In the genomic region with DNA sequence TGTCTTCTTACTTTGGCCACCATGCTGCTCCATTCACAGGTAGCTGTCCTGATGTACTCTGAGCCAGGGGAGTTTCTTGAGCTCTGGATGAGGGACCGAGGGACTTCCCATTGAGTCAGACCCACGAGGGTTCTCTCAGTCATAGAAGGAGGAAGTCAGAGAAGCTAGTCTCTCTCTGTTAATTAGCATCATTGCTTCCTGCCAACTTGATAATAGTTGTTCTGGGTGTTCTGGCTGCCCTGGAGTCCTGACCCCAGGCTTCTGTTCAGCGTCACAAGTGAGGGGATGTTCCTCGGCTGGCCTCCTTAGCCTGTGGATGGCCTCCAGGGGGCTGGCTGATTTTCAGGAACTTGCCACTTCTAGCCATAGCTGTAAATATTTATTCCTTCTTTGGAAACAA, we compare ENCODE assay signal across 18 mouse cellular contexts. TPM values are rescaled to one million over a fixed set of nuclear protein-coding genes. Genes with fewer than 3 reads are reported as not detected.
DNase-seq lines count a peak whose midpoint lies in the region; ATAC-seq and TF ChIP-seq lines count a peak whose summit lies in the region.
"Had no signal": no experiment of that assay in that cellular context is flagged by ENCODE, and none has a peak within 500 bp of the region (broad histone marks: within the 10 kb centered on the region; RNA-seq: fewer than 3 reads in every experiment).

No protein-coding gene starts in this region.

- no peaks in the 10 kb centered on the region for H3K9me3 ChIP-seq in liver, embryonic 11.5 days (ENCODE audit: control insufficient read depth, low read length)
- H3K9me3 ChIP-seq in liver, embryonic 16.5 days (replicated peaks; ENCODE audit: control insufficient read depth, low read length), result no peaks in the 10 kb centered on the region
- no peaks in the 10 kb centered on the region for H3K9me3 ChIP-seq in stomach, embryonic 16.5 days (replicated peaks; ENCODE audit: control insufficient read depth, low read length)
- no peaks in the 10 kb centered on the region for H3K9me3 ChIP-seq in forebrain, embryonic 10.5 days
- H3K9me3 ChIP-seq: heart, embryonic 13.5 days; hindbrain, embryonic 10.5 days; limb, embryonic 13.5 days; midbrain, embryonic 13.5 days had no signal

- TF ChIP-seq POLR2A in liver, adult 2 months (IDR thresholded peaks at IDR 0.05; ENCODE audit: extremely low read depth, insufficient read depth, low read length), result no peak

- no peaks in the 10 kb centered on the region for H3K4me1 ChIP-seq in liver, adult 2 months (ENCODE audit: control insufficient read depth, insufficient read depth, low read length)
- no peaks in the 10 kb centered on the region; the same call in 1 of the 2 replicates for H3K4me1 ChIP-seq in liver, embryonic 11.5 days (replicated peaks; ENCODE audit: control insufficient read depth, insufficient read depth, low read length)
- H3K4me1 ChIP-seq in liver, embryonic 16.5 days (ENCODE audit: control insufficient read depth, low read depth, low read length), result no peaks in the 10 kb centered on the region
- peaks cover 3% of the 10 kb centered on the region; the same call in 1 of the 2 replicates for H3K4me1 ChIP-seq in stomach, embryonic 16.5 days (ENCODE audit: control insufficient read depth, insufficient read depth, low read length)
- peaks cover 10% of the 10 kb centered on the region for H3K4me1 ChIP-seq in forebrain, embryonic 10.5 days
- H3K4me1 ChIP-seq: heart, embryonic 13.5 days; limb, embryonic 13.5 days; midbrain, embryonic 13.5 days had no signal

- H3K27me3 ChIP-seq in liver, adult 2 months (ENCODE audit: control insufficient read depth, insufficient read depth, low read length), result no peaks in the 10 kb centered on the region
- H3K27me3 ChIP-seq in liver, embryonic 11.5 days (replicated peaks; ENCODE audit: control insufficient read depth, insufficient read depth, low read length), result no peaks in the 10 kb centered on the region
- no peaks in the 10 kb centered on the region for H3K27me3 ChIP-seq in liver, embryonic 16.5 days (ENCODE audit: control insufficient read depth, insufficient read depth, low read depth, low read length)
- H3K27me3 ChIP-seq in stomach, embryonic 16.5 days (ENCODE audit: control insufficient read depth, insufficient read depth, low read length), result no peaks in the 10 kb centered on the region
- no peaks in the 10 kb centered on the region for H3K27me3 ChIP-seq in forebrain, embryonic 10.5 days (ENCODE audit: poor library complexity, severe bottlenecking)
- H3K27me3 ChIP-seq: limb, embryonic 13.5 days; midbrain, embryonic 13.5 days had no signal

- no peak for TF ChIP-seq CTCF in liver, adult 2 months (IDR thresholded peaks at IDR 0.05; ENCODE audit: low read depth, low read length)

- no peak overlapping the region for H3K4me2 ChIP-seq in liver, embryonic 11.5 days
- no peak overlapping the region for H3K4me2 ChIP-seq in liver, embryonic 16.5 days (ENCODE audit: low read depth, low read length)
- no peak overlapping the region for H3K4me2 ChIP-seq in stomach, embryonic 16.5 days (ENCODE audit: low read depth, low read length)
- H3K4me2 ChIP-seq: heart, embryonic 13.5 days; limb, embryonic 13.5 days; midbrain, embryonic 13.5 days had no signal

- H3K4me3 ChIP-seq in liver, adult 2 months (ENCODE audit: insufficient read depth, low read depth, low read length), result no peak overlapping the region
- no peak overlapping the region for H3K4me3 ChIP-seq in liver, embryonic 11.5 days (ENCODE audit: low read depth, low read length)
- H3K4me3 ChIP-seq in liver, embryonic 16.5 days (ENCODE audit: low read depth, low read length), result no peak overlapping the region
- H3K4me3 ChIP-seq in stomach, embryonic 16.5 days (replicated peaks; ENCODE audit: low read length), result no peak overlapping the region
- H3K4me3 ChIP-seq in forebrain, embryonic 10.5 days, result no peak overlapping the region
- H3K4me3 ChIP-seq: heart, embryonic 13.5 days; hindbrain, embryonic 10.5 days; limb, embryonic 13.5 days; midbrain, embryonic 13.5 days had no signal

- WGBS in liver, adult 2 months, result 66% methylated on average over 4 of the region's 4 CpGs
- WGBS in liver, embryonic 11.5 days, result 22% methylated on average over 4 of the region's 4 CpGs
- 8% methylated on average over 4 of the region's 4 CpGs for WGBS in liver, embryonic 16.5 days (ENCODE audit: insufficient replicate concordance)
- 21% methylated on average over 4 of the region's 4 CpGs for WGBS in stomach, embryonic 16.5 days
- WGBS in forebrain, embryonic 10.5 days, result 63% methylated on average over 4 of the region's 4 CpGs

- DNase-seq in liver, adult 2 months (ENCODE audit: extremely low read depth, low read depth, low spot score), result peak; percentile 51
- DNase-seq in liver, embryonic 11.5 days (ENCODE audit: low spot score), result no peak
- peak; percentile 37 for DNase-seq in MEL-GATA-1-ER (ENCODE audit: extremely low read depth, low read depth)
- DNase-seq in forebrain, embryonic 10.5 days (ENCODE audit: extremely low spot score, low spot score), result no peak
- no peak for DNase-seq in layer of hippocampus, adult 18-20 months (ENCODE audit: low spot score in 2 of 2)
- no peak for DNase-seq in gastrocnemius, adult 18-20 months (ENCODE audit: low spot score)
- DNase-seq: cerebellum, adult 2 months; gastrocnemius, postnatal 36 days; kidney, adult 11 months; kidney, postnatal 36 days; right cerebral cortex, postnatal 4 days had no signal

- H3K27ac ChIP-seq in liver, adult 2 months (replicated peaks; ENCODE audit: insufficient read depth, low read depth, low read length), result peak overlapping the region; percentile 38; the same call in 1 of the 2 replicates
- no peak overlapping the region for H3K27ac ChIP-seq in liver, embryonic 11.5 days (ENCODE audit: low read depth, low read length)
- H3K27ac ChIP-seq in liver, embryonic 16.5 days (ENCODE audit: low read length), result no peak overlapping the region
- H3K27ac ChIP-seq in stomach, embryonic 16.5 days (ENCODE audit: low read length), result no peak overlapping the region
- no peak overlapping the region for H3K27ac ChIP-seq in forebrain, embryonic 10.5 days
- H3K27ac ChIP-seq: heart, embryonic 13.5 days; hindbrain, embryonic 10.5 days; limb, embryonic 13.5 days; midbrain, embryonic 13.5 days had no signal

- no peak overlapping the region for H3K9ac ChIP-seq in liver, adult 2 months (ENCODE audit: low read depth, low read length)
- H3K9ac ChIP-seq in liver, embryonic 11.5 days (ENCODE audit: low read depth, low read length), result no peak overlapping the region
- H3K9ac ChIP-seq in liver, embryonic 16.5 days (ENCODE audit: low read depth, low read length), result no peak overlapping the region
- no peak overlapping the region for H3K9ac ChIP-seq in stomach, embryonic 16.5 days (ENCODE audit: low read length)
- H3K9ac ChIP-seq: heart, embryonic 13.5 days; limb, embryonic 13.5 days; midbrain, embryonic 13.5 days had no signal

- H3K79me2 ChIP-seq in liver, adult 2 months (ENCODE audit: control insufficient read depth, insufficient read depth, low read length), result no peaks in the 10 kb centered on the region

- ATAC-seq in liver, embryonic 11.5 days (replicated peaks; ENCODE audit: low FRiP score), result no peak
- peak; percentile 31 for ATAC-seq in liver, embryonic 16.5 days (ENCODE audit: low read depth)
- peak; percentile 40; the same call in 1 of the 2 replicates for ATAC-seq in stomach, embryonic 16.5 days (ENCODE audit: insufficient read depth, low FRiP score)
- ATAC-seq: midbrain, embryonic 13.5 days had no signal

- H3K36me3 ChIP-seq in liver, adult 2 months (ENCODE audit: control insufficient read depth, insufficient read depth, low read length), result no peaks in the 10 kb centered on the region
- no peaks in the 10 kb centered on the region for H3K36me3 ChIP-seq in liver, embryonic 11.5 days (ENCODE audit: control insufficient read depth, insufficient read depth, low read length)
- no peaks in the 10 kb centered on the region for H3K36me3 ChIP-seq in liver, embryonic 16.5 days (ENCODE audit: control insufficient read depth, insufficient read depth)
- H3K36me3 ChIP-seq in stomach, embryonic 16.5 days (ENCODE audit: control insufficient read depth, insufficient read depth, low read length), result no peaks in the 10 kb centered on the region
- H3K36me3 ChIP-seq in forebrain, embryonic 10.5 days (replicated peaks), result no peaks in the 10 kb centered on the region
- H3K36me3 ChIP-seq: heart, embryonic 13.5 days; hindbrain, embryonic 10.5 days; limb, embryonic 13.5 days; midbrain, embryonic 13.5 days had no signal

RNA-seq across cellular contexts. Expression of a gene that starts 0.7 kb away (rescaled TPM):
- 5.6 and 8.3 TPM in 2 replicates for total RNA-seq in liver, adult 2 months (2014; rRNA removed)
- 5.8 and 11.2 TPM in 2 replicates for polyA plus RNA-seq in liver, adult 2 months (2012; rRNA removed)
- 0.43 and 0.63 TPM in 2 replicates for polyA plus RNA-seq in liver, embryonic 11.5 days (2014; fragmentation: Nextera tagmentation; extraction: Ambion mirVana)
- polyA plus RNA-seq in liver, embryonic 16.5 days (2015; fragmentation: Nextera tagmentation; extraction: Ambion mirVana), result 1.8 and 2.0 TPM in 2 replicates
- 0.20 and 0.21 TPM in 2 replicates for polyA plus RNA-seq in stomach, embryonic 16.5 days (2015; fragmentation: Nextera tagmentation; extraction: Ambion mirVana)
- not detected in 2 replicates for polyA plus RNA-seq in forebrain, embryonic 10.5 days (2016; fragmentation: Nextera tagmentation; extraction: Ambion mirVana)
- total RNA-seq in layer of hippocampus, adult 18-20 months (2021), result 1 to 10 TPM; 1.0 to 1.4 TPM
- total RNA-seq in gastrocnemius, adult 18-20 months (2021), result not detected
- total RNA-seq: gastrocnemius, postnatal 36 days had no signal
- polyA plus RNA-seq: cerebellum, adult 2 months; hindbrain, embryonic 10.5 days; limb, embryonic 13.5 days; midbrain, embryonic 13.5 days had no signal

RNA-seq across cellular contexts. Expression of a gene that starts 9.8 kb away (rescaled TPM):
- 15.2 TPM in 2 replicates for total RNA-seq in liver, adult 2 months (2014; rRNA removed)
- 8.3 and 11.8 TPM in 2 replicates for polyA plus RNA-seq in liver, adult 2 months (2012; rRNA removed)
- polyA plus RNA-seq in liver, embryonic 11.5 days (2014; fragmentation: Nextera tagmentation; extraction: Ambion mirVana), result 58.8 TPM in 2 replicates
- polyA plus RNA-seq in liver, embryonic 16.5 days (2015; fragmentation: Nextera tagmentation; extraction: Ambion mirVana), result 16.7 and 17.5 TPM in 2 replicates
- polyA plus RNA-seq in stomach, embryonic 16.5 days (2015; fragmentation: Nextera tagmentation; extraction: Ambion mirVana), result 40.3 and 42.3 TPM in 2 replicates
- polyA plus RNA-seq in forebrain, embryonic 10.5 days (2016; fragmentation: Nextera tagmentation; extraction: Ambion mirVana), result 57.1 and 59.0 TPM in 2 replicates
- 10 to 100 TPM; 59.0 to 63.7 TPM for total RNA-seq in layer of hippocampus, adult 18-20 months (2021)
- 10 to 100 TPM; 14.4 to 14.7 TPM for total RNA-seq in gastrocnemius, adult 18-20 months (2021)

RNA-seq across cellular contexts. Expression of a gene that starts 35.8 kb away (rescaled TPM):
- 17.7 and 21.5 TPM in 2 replicates for total RNA-seq in liver, adult 2 months (2014; rRNA removed)
- polyA plus RNA-seq in liver, adult 2 months (2012; rRNA removed), result 48.1 and 58.0 TPM in 2 replicates
- 32.6 and 32.9 TPM in 2 replicates for polyA plus RNA-seq in liver, embryonic 11.5 days (2014; fragmentation: Nextera tagmentation; extraction: Ambion mirVana)
- polyA plus RNA-seq in liver, embryonic 16.5 days (2015; fragmentation: Nextera tagmentation; extraction: Ambion mirVana), result 13.7 and 14.3 TPM in 2 replicates
- 60.7 and 63.4 TPM in 2 replicates for polyA plus RNA-seq in stomach, embryonic 16.5 days (2015; fragmentation: Nextera tagmentation; extraction: Ambion mirVana)
- polyA plus RNA-seq in forebrain, embryonic 10.5 days (2016; fragmentation: Nextera tagmentation; extraction: Ambion mirVana), result 101 and 103 TPM in 2 replicates
- total RNA-seq in layer of hippocampus, adult 18-20 months (2021), result 10 to 100 TPM; 39.3 to 43.6 TPM
- 10 to 100 TPM; 31.2 to 34.2 TPM for total RNA-seq in gastrocnemius, adult 18-20 months (2021)

RNA-seq across cellular contexts. Expression of a gene that starts 40.1 kb away (rescaled TPM):
- 0.09 TPM in 1 of 2 replicates, not detected in the other for total RNA-seq in liver, adult 2 months (2014; rRNA removed)
- 0.06 and 0.11 TPM in 2 replicates for polyA plus RNA-seq in liver, adult 2 months (2012; rRNA removed)
- polyA plus RNA-seq in liver, embryonic 11.5 days (2014; fragmentation: Nextera tagmentation; extraction: Ambion mirVana), result 0.10 and 0.16 TPM in 2 replicates
- polyA plus RNA-seq in liver, embryonic 16.5 days (2015; fragmentation: Nextera tagmentation; extraction: Ambion mirVana), result 0.04 TPM in 2 replicates
- polyA plus RNA-seq in stomach, embryonic 16.5 days (2015; fragmentation: Nextera tagmentation; extraction: Ambion mirVana), result 0.10 and 0.15 TPM in 2 replicates
- 0.07 and 0.09 TPM in 2 replicates for polyA plus RNA-seq in forebrain, embryonic 10.5 days (2016; fragmentation: Nextera tagmentation; extraction: Ambion mirVana)
- total RNA-seq in layer of hippocampus, adult 18-20 months (2021), result under 1 TPM; 0.15 to 0.30 TPM
- under 1 TPM in 1 of 2 experiments, not detected in 1; 0.24 TPM for total RNA-seq in gastrocnemius, adult 18-20 months (2021)
- total RNA-seq: gastrocnemius, postnatal 36 days; left cerebral cortex, adult 18-20 months had no signal
- polyA plus RNA-seq: limb, embryonic 13.5 days had no signal

RNA-seq across cellular contexts. Expression of a gene that starts 40.2 kb away (rescaled TPM):
- total RNA-seq in liver, adult 2 months (2014; rRNA removed), result 135 and 193 TPM in 2 replicates
- 318 and 322 TPM in 2 replicates for polyA plus RNA-seq in liver, adult 2 months (2012; rRNA removed)
- 183 and 193 TPM in 2 replicates for polyA plus RNA-seq in liver, embryonic 11.5 days (2014; fragmentation: Nextera tagmentation; extraction: Ambion mirVana)
- polyA plus RNA-seq in liver, embryonic 16.5 days (2015; fragmentation: Nextera tagmentation; extraction: Ambion mirVana), result 119 and 121 TPM in 2 replicates
- polyA plus RNA-seq in stomach, embryonic 16.5 days (2015; fragmentation: Nextera tagmentation; extraction: Ambion mirVana), result 245 and 251 TPM in 2 replicates
- 155 TPM in 2 replicates for polyA plus RNA-seq in forebrain, embryonic 10.5 days (2016; fragmentation: Nextera tagmentation; extraction: Ambion mirVana)
- 10 to 100 TPM; 52.0 to 56.2 TPM for total RNA-seq in layer of hippocampus, adult 18-20 months (2021)
- total RNA-seq in gastrocnemius, adult 18-20 months (2021), result 10 to 100 TPM; 69.8 to 70.0 TPM

Comparison
In these comparisons a context has a peak if more than half of its experiments do, and no peak if none do; other contexts are left out.
1. DNase-seq: peak in liver, adult 2 months (single experiment) and MEL-GATA-1-ER (single experiment); none in liver, embryonic 11.5 days (single experiment), forebrain, embryonic 10.5 days (single experiment), layer of hippocampus, adult 18-20 months (0 of 2) and gastrocnemius, adult 18-20 months (single experiment).